Mouse (Mus musculus): Measurements from ENCODE around the gene Ankrd31.

DNA sequence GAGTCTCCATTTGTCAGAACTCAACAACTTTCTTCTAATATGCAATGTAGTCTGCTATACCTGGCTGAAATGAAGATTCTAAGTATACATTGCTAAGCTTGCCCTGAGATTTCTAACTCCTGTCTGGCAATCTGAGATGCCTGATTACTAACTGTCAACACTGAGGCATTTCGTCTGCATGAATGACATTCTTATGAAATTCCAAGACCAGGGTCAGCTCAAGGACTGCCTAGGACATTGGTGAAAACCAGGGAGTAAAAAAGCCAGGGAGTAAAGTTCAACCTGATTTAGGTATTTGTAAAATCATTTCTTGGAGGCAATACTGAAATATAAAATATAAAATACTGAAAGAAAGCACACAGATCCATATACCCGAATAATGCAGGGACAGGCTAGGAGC, 45.4 kb downstream of the Ankrd31 start:
- TF ChIP-seq POLR2A (IDR thresholded peaks at IDR 0.05; ENCODE audit: borderline replicate concordance, extremely low read depth, low read depth, low read length) (no peak), CTCF (IDR thresholded peaks at IDR 0.05; ENCODE audit: insufficient read depth, low read length) (no peak)

All from lung, adult 2 months (tissue).